Mouse (Mus musculus) hindbrain, postnatal 0 days (tissue): ENCODE measurements around the gene Nob1. TPM values are rescaled to one million over a fixed set of nuclear protein-coding genes. Genes with fewer than 3 reads are reported as not detected.
A peak's percentile ranks its signal among the peaks of the same experiment; 100 is the strongest.

Source experiments
- ATAC-seq: fragments of 200-750 bp; cut with Nextera tagmentation; 2 replicates; pipeline ENCODE4 v1.8.0; 2017; ENCODE audit warnings: mild to moderate bottlenecking, moderate TSS enrichment, moderate library complexity
- DNase-seq: peaks from one replicate; pipeline ENCODE4 v3.0.0-alpha.2; 2015; ENCODE audit warnings: low spot score
- H3K27ac ChIP-seq: fragments of 300-500 bp; sonication (generic); 2 replicates; pipeline ENCODE4 v1.5.1; 2014; ENCODE audit warnings: mild to moderate bottlenecking
- H3K27me3 ChIP-seq: fragments of 300-500 bp; sonication (generic); 2 replicates; pipeline ENCODE4 v1.6.1; 2014; ENCODE audit warnings: low read length, mixed read lengths; ENCODE audit not compliant: insufficient read depth
- H3K36me3 ChIP-seq: fragments of 300-500 bp; sonication (generic); 2 replicates; pipeline ENCODE4 v1.6.1; 2014; ENCODE audit warnings: low read length, mixed read lengths; ENCODE audit not compliant: insufficient read depth
- H3K4me1 ChIP-seq: fragments of 300-500 bp; sonication (generic); 2 replicates; pipeline ENCODE4 v1.6.1; 2014; ENCODE audit warnings: antibody characterized with exemption, low read length, mixed read lengths; ENCODE audit not compliant: insufficient read depth
- H3K4me2 ChIP-seq: fragments of 300-500 bp; sonication (generic); 2 replicates; pipeline ENCODE4 v1.6.1; 2014; ENCODE audit warnings: low read depth, mild to moderate bottlenecking, low read length, moderate library complexity, mixed read lengths
- H3K4me3 ChIP-seq: fragments of 300-500 bp; sonication (generic); 2 replicates; pipeline ENCODE4 v1.5.1; 2014; ENCODE audit warnings: low read length
- H3K9ac ChIP-seq: fragments of 300-500 bp; sonication (generic); replicated peaks from 2 replicates; pipeline ENCODE4 v1.6.1; 2014; ENCODE audit warnings: mild to moderate bottlenecking, low read length, moderate library complexity, mixed read lengths
- H3K9me3 ChIP-seq: fragments of 300-500 bp; sonication (generic); 2 replicates; pipeline ENCODE4 v1.6.1; 2016; ENCODE audit warnings: low read length, mixed read lengths
- CTCF ChIP-seq: IDR thresholded peaks from 2 replicates; pipeline ENCODE4 v1.5.1; 2016; ENCODE audit warnings: antibody characterized with exemption, control low read depth, low read depth
- WGBS: fragments of 180-500 bp; shearing (Covaris S2); extraction: QIAGEN DNeasy Blood & Tissue Kit; methylation state at CpG from one replicate; pipeline ENCODE4 v1.1.7; 2014; 5-methylcytosine and 5-hydroxymethylcytosine counted together
- polyA plus RNA-seq: library from polyadenylated mRNA; unstranded; fragments of >200 nt; fragmentation: Nextera tagmentation; extraction: Ambion mirVana; gene quantifications from 2 replicates; pipeline ENCODE4 v1.2.1, GENCODE M21; 2015
- total RNA-seq: library from RNA; depleted of rRNA; stranded (reverse); fragments of >200 nt; gene quantifications from 2 replicates; pipeline ENCODE4 v1.2.3, GENCODE M21; 2014

The Nob1 gene
- total and polyA plus RNA-seq, 2 experiments from 2014 or later: 24.9 to 48.9 TPM

DNA sequence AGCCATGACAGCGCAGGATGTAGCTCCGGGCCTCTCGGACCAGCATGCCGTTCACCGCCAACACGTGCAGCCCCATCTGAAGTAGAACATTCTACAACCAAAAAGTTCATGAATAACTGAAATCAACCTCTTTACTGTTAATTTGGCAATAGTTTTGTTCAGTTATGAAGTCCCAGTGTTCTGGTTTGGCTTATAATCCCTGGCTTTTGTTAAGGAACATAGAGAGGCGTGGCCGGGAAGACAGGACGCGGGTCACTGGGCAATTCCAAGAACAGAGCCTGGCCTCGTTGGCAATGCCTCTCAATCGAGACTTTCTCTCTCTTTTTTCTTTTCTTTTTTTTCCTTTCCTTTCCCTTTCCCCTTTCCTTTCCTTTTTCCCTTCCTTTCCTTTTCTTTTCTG, 7.8 kb downstream of the Nob1 start:
- WGBS: 83% methylated on average over 12 of the region's 12 CpGs
- Histone ChIP-seq H3K9ac (no peak overlapping the region), H3K27ac (no peak overlapping the region), H3K4me3 (no peak overlapping the region), H3K9me3 (no peaks in the 10 kb centered on the region), H3K4me2 (no peak overlapping the region), H3K36me3 (peaks cover 80% of the 10 kb centered on the region), H3K27me3 (no peaks in the 10 kb centered on the region), H3K4me1 (no peaks in the 10 kb centered on the region)
- DNase-seq (no peak), ATAC-seq (no peak)
- TF ChIP-seq CTCF: no peak

- DNase-seq (no peak), ATAC-seq (no peak)
- Histone ChIP-seq H3K9me3 (no peaks in the 10 kb centered on the region), H3K9ac (no peak overlapping the region), H3K27me3 (no peaks in the 10 kb centered on the region), H3K4me3 (no peak overlapping the region), H3K4me1 (no peaks in the 10 kb centered on the region), H3K27ac (no peak overlapping the region), H3K4me2 (no peak overlapping the region), H3K36me3 (peaks cover 83% of the 10 kb centered on the region)
- WGBS: 86% methylated on average over 10 of the region's 10 CpGs
- no peak for TF ChIP-seq CTCF
Observed at GRCm38 (mm10) chr8:107413881-107414280, 11.0 kb downstream of the Nob1 start.

DNA sequence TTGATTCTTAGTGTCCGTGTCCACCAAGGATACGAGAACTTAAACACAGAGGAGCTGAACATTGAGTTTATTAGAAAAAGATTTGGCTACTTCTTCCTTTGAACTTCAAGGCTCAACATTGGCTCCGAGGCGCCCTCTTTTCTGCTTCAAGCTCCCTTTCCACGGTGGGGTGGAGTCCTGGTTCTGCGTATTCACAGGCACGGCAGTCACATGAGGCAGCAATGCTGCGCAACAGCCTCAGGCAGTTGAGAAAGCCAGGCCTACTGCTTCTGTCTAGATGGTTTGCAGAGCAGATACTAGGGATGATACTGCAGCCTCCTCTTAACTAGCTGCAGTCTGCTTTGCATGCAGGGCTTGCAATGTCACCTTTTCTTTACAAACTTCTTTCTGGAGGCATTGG, 12.3 kb downstream of the Nob1 start:
- peaks cover 70% of the 10 kb centered on the region for H3K36me3 ChIP-seq
- H3K9ac ChIP-seq: no peak overlapping the region
- no peak overlapping the region for H3K4me3 ChIP-seq
- DNase-seq (no peak), ATAC-seq (no peak)
- H3K27ac ChIP-seq: no peak overlapping the region
- H3K9me3 ChIP-seq: no peaks in the 10 kb centered on the region
- TF ChIP-seq CTCF: no peak
- no peak overlapping the region for H3K4me2 ChIP-seq
- 91% methylated on average over 8 of the region's 8 CpGs for WGBS
- no peaks in the 10 kb centered on the region for H3K27me3 ChIP-seq
- H3K4me1 ChIP-seq: no peaks in the 10 kb centered on the region

DNA sequence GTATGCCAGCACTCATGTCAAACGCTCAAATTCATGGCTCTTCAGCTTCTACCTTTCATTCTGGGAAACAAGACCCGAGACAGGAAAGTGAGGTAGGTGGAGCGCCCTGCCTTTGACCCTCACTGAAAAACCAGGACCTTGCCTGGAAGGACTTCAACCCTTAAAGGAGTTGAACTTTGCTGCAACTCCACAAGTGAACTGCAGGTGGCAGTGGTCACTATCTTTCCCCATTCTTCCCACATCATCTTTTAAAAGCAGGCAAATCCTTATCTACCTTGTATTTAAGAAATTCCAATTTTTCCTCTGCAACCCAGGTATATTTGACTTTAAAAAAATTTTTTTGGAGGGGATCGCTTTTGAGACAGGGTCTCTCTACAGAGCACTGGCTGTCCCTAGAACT, 13.5 kb downstream of the Nob1 start:
- H3K36me3 ChIP-seq: peaks cover 60% of the 10 kb centered on the region
- no peak overlapping the region for H3K4me3 ChIP-seq
- no peak overlapping the region for H3K4me2 ChIP-seq
- WGBS: 69% methylated on average over 4 of the region's 4 CpGs
- DNase-seq (peak; percentile 56), ATAC-seq (no peak)
- no peak overlapping the region for H3K9ac ChIP-seq
- no peaks in the 10 kb centered on the region for H3K9me3 ChIP-seq
- H3K27me3 ChIP-seq: no peaks in the 10 kb centered on the region
- TF ChIP-seq CTCF: peak; percentile 81
- H3K4me1 ChIP-seq: no peaks in the 10 kb centered on the region
- H3K27ac ChIP-seq: no peak overlapping the region

DNA sequence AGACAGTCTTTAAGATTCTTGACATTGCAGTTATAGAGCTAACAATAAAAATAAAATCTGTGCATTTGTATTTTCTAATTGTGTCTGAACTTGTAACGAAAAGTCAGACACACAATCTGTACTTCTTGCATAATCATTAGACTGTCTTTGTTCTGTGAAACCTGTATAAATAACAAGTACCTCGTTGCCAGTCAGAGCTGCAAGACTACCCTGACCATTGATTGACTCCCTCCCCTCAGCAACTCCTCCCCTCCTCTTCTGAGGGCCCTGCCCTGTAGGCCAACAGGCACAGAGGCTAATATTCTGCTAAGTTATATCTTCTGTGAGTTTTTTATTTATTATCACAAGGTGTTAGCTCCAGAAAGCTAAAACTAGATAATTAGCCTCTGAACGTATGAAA, 18.9 kb downstream of the Nob1 start:
- H3K4me3 ChIP-seq: no peak overlapping the region
- no peak overlapping the region for H3K27ac ChIP-seq
- no peaks in the 10 kb centered on the region for H3K9me3 ChIP-seq
- no peak for TF ChIP-seq CTCF
- DNase-seq: no peak
- no peak overlapping the region for H3K9ac ChIP-seq
- no peak overlapping the region for H3K4me2 ChIP-seq
- no peaks in the 10 kb centered on the region for H3K27me3 ChIP-seq
- no peak for ATAC-seq
- H3K36me3 ChIP-seq: peaks cover 13% of the 10 kb centered on the region
- 71% methylated on average over 3 of the region's 3 CpGs for WGBS
- 0 out of 2 replicates have a peak, but pooled peaks cover 4% of the 10 kb centered on the region for H3K4me1 ChIP-seq

GRCm38 (mm10) chr8:107404057-107404456, 20.8 kb downstream of the Nob1 start:
- H3K4me1 ChIP-seq: 0 out of 2 replicates have a peak, but pooled peaks cover 4% of the 10 kb centered on the region
- DNase-seq (no peak), ATAC-seq (no peak)
- H3K9me3 ChIP-seq: no peaks in the 10 kb centered on the region
- TF ChIP-seq CTCF: no peak
- H3K4me3 ChIP-seq: no peak overlapping the region
- H3K9ac ChIP-seq: no peak overlapping the region
- no peaks in the 10 kb centered on the region for H3K27me3 ChIP-seq
- no peak overlapping the region for H3K4me2 ChIP-seq
- no peak overlapping the region for H3K27ac ChIP-seq
- no peaks in the 10 kb centered on the region for H3K36me3 ChIP-seq
- 69% methylated on average over 4 of the region's 4 CpGs for WGBS

- Histone ChIP-seq H3K27me3 (no peaks in the 10 kb centered on the region), H3K9ac (peak within 1 kb of the TSS; percentile 33; the same call in 1 of the 2 replicates), H3K4me1 (0 out of 2 replicates have a peak, but pooled peaks cover 4% of the 10 kb centered on the region), H3K4me3 (peak within 1 kb of the TSS; percentile 37), H3K9me3 (no peaks in the 10 kb centered on the region), H3K27ac (peak within 1 kb of the TSS; percentile 76), H3K4me2 (peak within 1 kb of the TSS; percentile 62), H3K36me3 (no peaks in the 10 kb centered on the region)
- no peak for TF ChIP-seq CTCF
- peak; percentile 98 for ATAC-seq
- WGBS: 11% methylated on average over 22 of the region's 22 CpGs
- peak; percentile 89 for DNase-seq
Observed at GRCm38 (mm10) chr8:107403038-107403781, 21.6 kb downstream of the Nob1 start, which contains the start of gene Nqo1. TSS of gene Nqo1 (minus strand) at chr8:107403206.
